Mouse (Mus musculus) urinary bladder, postnatal 4 days (tissue): ENCODE measurements around the gene Cnn1.
A peak's percentile ranks its signal among the peaks of the same experiment; 100 is the strongest.
"Not testable (repeated sequence)": the region's sequence is repeated elsewhere in the genome, so short reads cannot be mapped to it uniquely, and the experiment has no call there.

Experiments
- DNase-seq, 2 experiments: peaks; one replicate each; pipeline ENCODE4 v3.0.0; 2021 to 2022; ENCODE audit warnings: low spot score in 2 of 2

The Cnn1 gene

GRCm38 (mm10) chr9:22125246-22126027 is 26.4 kb downstream of the Cnn1 start:
- DNase-seq: no peak

- DNase-seq: no peak
Observed at GRCm38 (mm10) chr9:22131226-22131981, 32.4 kb downstream of the Cnn1 start.

GRCm38 (mm10) chr9:22132220-22132619 is 33.2 kb downstream of the Cnn1 start:
- DNase-seq: no peak

- DNase-seq: no peak
Observed at GRCm38 (mm10) chr9:22134246-22134890, 35.4 kb downstream of the Cnn1 start.

- DNase-seq: no peak
Observed at GRCm38 (mm10) chr9:22134988-22135643, 36.1 kb downstream of the Cnn1 start.

DNA sequence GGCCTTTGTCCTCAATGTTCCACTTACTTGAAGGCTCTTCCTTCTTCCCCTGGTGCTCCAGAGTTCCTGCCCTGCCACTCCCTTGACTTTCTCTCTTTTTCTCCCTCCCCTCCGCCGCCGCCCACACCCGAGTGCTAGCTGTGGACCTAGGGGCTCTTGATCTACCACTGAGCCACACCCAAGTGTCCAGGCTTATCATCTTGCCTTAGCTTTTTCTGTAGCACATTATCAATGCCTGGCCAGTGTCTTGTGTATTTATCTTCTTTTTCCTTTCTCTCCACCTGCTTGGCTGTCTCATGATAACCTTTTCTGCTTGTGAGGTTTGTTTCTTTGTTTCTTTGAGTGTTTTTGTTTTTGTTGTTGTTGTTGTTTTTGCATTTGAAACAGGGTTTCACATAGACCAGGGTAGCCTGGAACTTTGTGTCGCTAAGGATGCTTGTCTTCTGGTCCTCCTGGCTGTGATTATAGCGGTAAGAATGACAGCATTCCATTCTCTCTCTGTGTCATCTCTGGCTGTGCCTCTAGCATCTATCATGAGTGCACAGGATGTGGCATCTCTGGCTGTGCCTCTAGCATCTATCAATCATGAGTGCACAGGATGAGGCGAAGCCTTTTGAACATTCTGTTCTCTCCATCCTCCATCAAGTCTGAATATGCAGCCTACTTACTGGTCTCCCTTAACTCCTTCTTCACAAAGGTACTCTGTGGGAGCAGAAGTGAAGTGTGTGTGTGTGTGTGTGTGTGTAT is 36.8 kb downstream of the Cnn1 start, which contains the start of gene Acp5:
Gene Acp5, minus strand, starts transcription at position 68 of the 747 bp plus-strand sequence.
- DNase-seq: no peak

GRCm38 (mm10) chr9:22136765-22137547 is 37.9 kb downstream of the Cnn1 start:
- DNase-seq: no peak

GRCm38 (mm10) chr9:22138480-22138879 is 39.5 kb downstream of the Cnn1 start:
- no peak for DNase-seq

DNA sequence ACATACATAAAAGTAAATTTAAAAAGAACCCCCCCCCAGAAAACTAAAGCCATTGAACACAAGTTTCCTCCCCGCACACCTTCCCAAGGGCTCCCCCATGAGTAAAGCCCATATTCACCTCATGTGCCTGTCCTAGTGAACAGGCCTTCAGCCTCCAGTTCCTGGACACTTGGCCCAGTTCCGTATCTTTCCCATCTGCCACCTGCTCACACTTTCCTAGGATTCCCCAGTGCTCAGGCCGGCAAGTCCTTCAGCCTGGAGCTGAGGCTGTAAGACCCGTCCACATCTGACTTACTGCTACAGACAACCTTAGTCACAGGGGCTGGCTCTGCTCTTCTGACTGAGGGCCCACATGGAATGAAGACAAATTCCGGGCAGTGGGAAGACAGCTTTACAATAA is 40.7 kb downstream of the Cnn1 start:
- DNase-seq: no peak

DNA sequence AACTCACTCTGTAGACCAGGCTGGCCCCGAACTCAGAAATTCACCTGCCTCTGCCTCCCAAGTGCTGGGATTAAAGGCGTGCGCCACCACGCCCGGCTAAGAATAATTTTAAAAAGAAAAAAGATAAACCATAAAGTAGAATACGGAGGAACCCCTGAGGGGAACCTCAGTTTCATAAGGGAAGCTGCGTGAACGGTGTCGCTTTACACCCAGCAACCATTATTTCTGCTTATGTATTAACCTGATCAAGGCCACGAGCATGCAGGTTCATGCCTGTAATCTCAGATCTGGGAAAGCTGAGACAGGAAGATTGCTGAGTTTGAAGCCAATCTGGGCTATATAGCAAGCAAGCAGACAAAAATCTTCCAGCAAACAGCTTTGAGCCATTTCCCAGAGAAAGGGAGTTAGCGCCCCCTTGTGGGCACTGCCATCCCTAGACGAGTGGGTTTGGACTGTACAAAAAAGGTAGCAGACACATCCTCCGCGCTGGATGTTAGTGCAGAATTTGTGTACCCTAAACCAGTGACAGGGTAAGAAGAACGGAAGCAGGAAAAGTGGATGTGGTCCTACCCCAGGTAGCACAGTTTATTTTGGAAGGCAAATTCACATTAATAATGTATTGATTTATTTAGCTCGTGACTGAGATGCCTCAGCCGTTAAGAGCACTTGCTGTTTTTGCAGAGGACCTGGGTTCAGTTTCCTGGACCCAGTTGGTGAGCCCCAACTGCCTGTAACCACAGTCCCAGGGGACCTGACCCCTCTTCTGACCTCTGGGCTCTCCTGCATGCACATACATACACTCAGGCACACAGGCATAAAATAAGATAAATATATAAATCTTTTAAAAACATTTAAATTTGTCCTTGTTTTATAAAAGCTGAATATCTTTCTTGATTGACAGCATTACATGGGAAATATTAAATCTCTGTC is 44.4 kb downstream of the Cnn1 start:
- peak; percentile 71 to 89 for DNase-seq

DNA sequence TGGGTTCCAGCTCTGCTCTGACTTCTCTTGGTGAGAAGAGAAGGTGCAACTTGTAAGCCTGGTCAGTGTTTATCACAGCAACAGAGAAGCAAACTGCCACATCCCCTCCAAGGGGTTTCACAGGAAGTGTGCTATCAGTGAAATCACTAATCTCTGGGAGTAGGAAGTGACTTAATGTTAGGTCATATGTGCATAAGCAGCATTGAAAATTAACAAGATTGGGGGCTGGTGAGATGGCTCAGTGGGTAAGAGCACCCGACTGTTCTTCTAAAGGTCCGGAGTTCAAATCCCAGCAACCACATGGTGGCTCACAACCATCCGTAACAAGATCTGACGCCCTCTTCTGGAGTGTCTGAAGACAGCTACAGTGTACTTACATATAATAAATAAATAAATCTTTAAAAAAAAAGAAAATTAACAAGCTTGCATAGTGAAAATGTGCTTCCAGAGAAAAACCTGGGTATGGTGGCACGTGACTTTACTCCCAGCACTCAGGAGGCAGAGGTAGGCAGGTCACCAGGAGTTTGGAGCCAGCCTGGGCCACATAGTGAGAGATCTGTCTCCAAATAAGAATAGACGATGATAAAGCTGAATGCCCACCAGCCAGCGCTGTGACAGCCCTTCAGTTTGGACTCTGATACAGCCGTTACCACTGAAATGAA is 45.4 kb downstream of the Cnn1 start:
- no peak for DNase-seq

DNA sequence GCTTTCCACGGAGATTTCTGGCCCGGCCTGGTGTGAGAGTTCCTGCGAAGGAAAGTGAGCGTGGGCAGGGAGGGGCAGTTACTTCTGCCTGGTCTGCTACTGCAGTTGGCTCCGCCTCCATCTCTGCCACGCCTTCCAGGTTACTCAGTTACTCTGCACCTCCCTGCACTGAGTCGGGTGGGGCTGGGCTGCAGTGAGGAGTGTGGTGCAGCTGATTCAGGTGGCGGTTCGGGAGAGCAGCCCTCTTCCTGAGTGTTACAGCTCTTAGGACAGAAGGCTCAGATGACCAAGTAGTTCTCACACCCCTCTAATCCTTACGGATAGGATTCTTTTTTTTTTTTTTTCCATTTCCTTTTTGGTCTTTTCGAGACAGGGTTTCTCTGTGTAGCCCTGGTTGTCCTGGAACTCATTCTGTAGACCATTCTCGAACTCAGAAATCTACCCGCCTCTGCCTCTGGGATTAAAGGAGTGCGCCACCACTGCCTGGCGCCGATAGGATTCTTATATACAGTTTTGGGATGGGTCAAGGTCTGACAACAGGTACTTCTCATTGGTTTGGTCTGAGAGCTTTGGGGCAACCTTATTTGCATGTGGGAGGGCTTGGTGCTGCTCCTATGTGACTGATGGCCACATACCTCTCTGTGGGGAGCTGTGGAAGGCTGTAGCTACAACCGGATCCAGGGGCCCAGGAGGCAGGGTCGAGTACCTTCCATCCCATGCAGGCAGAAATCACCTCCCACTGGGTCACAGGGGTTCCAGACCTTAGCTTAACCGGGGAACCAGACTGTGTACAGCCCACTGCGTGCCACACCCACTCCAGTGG is 50.6 kb downstream of the Cnn1 start:
- no peak for DNase-seq

GRCm38 (mm10) chr9:22150249-22150693 is 51.3 kb downstream of the Cnn1 start:
- DNase-seq: not testable (repeated sequence)

DNA sequence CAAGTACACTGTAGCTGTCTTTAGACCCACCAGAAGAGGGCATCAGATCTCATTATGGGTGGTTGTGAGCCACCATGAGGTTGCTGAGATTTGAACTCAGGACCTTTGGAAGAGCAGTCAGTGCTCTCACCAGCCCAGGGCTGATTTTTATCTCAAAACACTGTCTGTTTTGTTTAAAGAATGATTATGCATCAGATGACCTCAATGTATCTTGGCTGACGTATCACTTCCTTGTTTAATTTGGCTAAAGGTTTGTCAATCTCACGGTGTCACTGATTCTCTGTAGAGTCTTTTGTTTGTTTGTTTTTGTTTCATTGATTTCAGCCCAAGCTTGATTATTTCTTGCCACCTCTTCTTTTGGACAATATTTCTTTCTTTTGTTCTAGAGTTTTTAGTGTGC is 51.9 kb downstream of the Cnn1 start:
- DNase-seq: no peak

DNA sequence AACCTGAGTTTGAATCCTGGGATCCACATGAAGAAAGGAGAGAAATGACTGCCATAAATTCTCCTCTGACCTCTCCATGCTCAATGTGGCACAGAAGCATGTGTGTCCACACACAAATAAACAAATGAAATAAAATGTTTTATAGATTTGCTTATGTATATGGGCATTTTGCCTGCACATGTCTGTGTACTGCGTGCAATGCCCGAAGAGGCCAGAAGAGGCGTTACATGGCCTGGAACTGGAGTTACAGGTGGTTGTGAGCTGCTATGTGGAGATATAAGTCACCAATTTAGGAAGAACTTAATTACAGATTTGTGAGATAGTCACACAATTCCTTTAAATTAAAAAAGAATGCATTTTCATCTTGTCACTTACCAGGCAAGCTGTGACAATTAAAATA is 54.8 kb downstream of the Cnn1 start:
- no peak for DNase-seq

- peak in 1 of 2 experiments; percentile 34 for DNase-seq
Observed at GRCm38 (mm10) chr9:22155614-22156013, 56.6 kb downstream of the Cnn1 start.

- DNase-seq: peak; percentile 98 to 99
Observed at GRCm38 (mm10) chr9:22156497-22157245, 57.7 kb downstream of the Cnn1 start, which contains the start of gene Pigyl. Pigyl (plus strand) TSS chr9:22156846.
